8 mouse cellular contexts compared by ENCODE assay signal in the genomic region with DNA sequence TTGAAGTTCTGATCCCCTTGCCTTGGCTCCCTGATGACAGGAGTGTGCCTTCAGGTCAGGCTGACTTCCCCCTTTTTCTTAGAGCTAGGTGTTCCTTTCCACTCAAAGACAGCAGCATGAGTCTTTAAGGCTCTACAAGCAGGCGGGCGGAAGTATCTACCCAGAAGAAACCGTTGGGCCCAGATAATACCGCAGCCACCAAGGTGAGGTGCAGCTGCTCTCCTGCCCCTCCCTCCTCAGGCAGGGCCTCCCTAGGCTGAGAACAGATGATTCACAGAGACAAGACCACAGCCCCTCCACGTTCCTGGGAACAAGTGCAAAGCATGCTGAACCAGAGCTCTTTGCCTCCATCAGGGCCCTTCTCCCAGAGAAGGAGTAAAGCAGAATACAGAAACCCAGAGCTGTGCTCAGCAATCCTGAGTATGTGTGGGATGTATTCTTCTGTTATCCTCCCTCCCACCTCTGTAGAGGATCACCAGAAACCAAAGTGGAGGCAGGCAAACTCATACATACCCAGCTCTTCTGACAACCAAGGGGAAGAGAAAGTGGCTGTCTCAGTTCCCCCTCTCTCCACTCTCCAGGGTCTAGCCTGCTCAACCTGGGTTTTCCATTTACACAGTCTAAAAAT. TPM values are rescaled to one million over a fixed set of nuclear protein-coding genes. Genes with fewer than 3 reads are reported as not detected.
A peak's percentile ranks its signal among the peaks of the same experiment; 100 is the strongest.
DNase-seq lines count a peak whose midpoint lies in the region; ATAC-seq and TF ChIP-seq lines count a peak whose summit lies in the region.

Gene Rcsd1 (minus strand): TSS at position 129 of the 628 bp plus-strand sequence.

- H3K27me3 ChIP-seq in heart, postnatal 0 days (ENCODE audit: control insufficient read depth, insufficient read depth, low read length): no peaks in the 10 kb centered on the region
- peaks cover 36% of the 10 kb centered on the region for H3K27me3 ChIP-seq in liver, embryonic 13.5 days
- no peaks in the 10 kb centered on the region for H3K27me3 ChIP-seq in stomach, postnatal 0 days (ENCODE audit: control insufficient read depth, insufficient read depth, low read length)

- H3K4me3 ChIP-seq in layer of hippocampus, adult 2 months: no peak within 1 kb of the TSS
- peak within 1 kb of the TSS; percentile 90 for H3K4me3 ChIP-seq in heart, postnatal 0 days (ENCODE audit: low read depth, low read length)
- H3K4me3 ChIP-seq in liver, embryonic 13.5 days (replicated peaks): 0 out of 2 replicates have a peak within 1 kb of the TSS, but pooled peaks have one; percentile 60
- no peak within 1 kb of the TSS for H3K4me3 ChIP-seq in stomach, postnatal 0 days (ENCODE audit: low read depth, low read length)

- H3K36me3 ChIP-seq in heart, postnatal 0 days (replicated peaks; ENCODE audit: control insufficient read depth, insufficient read depth, low read length): no peaks in the 10 kb centered on the region
- no peaks in the 10 kb centered on the region for H3K36me3 ChIP-seq in liver, embryonic 13.5 days
- H3K36me3 ChIP-seq in stomach, postnatal 0 days (ENCODE audit: control insufficient read depth, insufficient read depth, low read length): no peaks in the 10 kb centered on the region

- TF ChIP-seq EP300 in heart, postnatal 0 days (IDR thresholded peaks at IDR 0.05; ENCODE audit: low read depth): no peak
- no peak for TF ChIP-seq EP300 in stomach, postnatal 0 days (optimal IDR thresholded peaks at IDR 0.05)

- no peak for DNase-seq in layer of hippocampus, adult 2 months (ENCODE audit: low spot score in 2 of 2)
- no peak for DNase-seq in layer of hippocampus, postnatal 25 days (ENCODE audit: extremely low spot score in 1 of 2, low spot score in 1 of 2)
- peak; percentile 50 for DNase-seq in c-Kit-positive CD71-positive TER-119-negative erythroid progenitor cells, embryonic 14.5 days (ENCODE audit: low read depth)
- no peak for DNase-seq in heart, postnatal 0 days (ENCODE audit: low spot score)
- peak; percentile 44 for DNase-seq in liver, embryonic 13.5 days
- no peak for DNase-seq in stomach, postnatal 0 days (ENCODE audit: low spot score)
- DNase-seq in left cerebral cortex, postnatal 10 days (ENCODE audit: extremely low spot score in 1 of 2, low spot score in 2 of 2): no peak
- DNase-seq in right cerebral cortex, postnatal 4 days: no peak

- WGBS in heart, postnatal 0 days: 42% methylated on average over 5 of the region's 5 CpGs
- 19% methylated on average over 5 of the region's 5 CpGs for WGBS in liver, embryonic 13.5 days (ENCODE audit: insufficient replicate concordance)
- WGBS in stomach, postnatal 0 days: 61% methylated on average over 5 of the region's 5 CpGs

- intact Hi-C loops in left cerebral cortex, postnatal 10 days (cut with DNase I): no loop called here

- H3K9me3 ChIP-seq in heart, postnatal 0 days (replicated peaks; ENCODE audit: control insufficient read depth, low read length): no peaks in the 10 kb centered on the region
- H3K9me3 ChIP-seq in liver, embryonic 13.5 days (replicated peaks): no peaks in the 10 kb centered on the region
- H3K9me3 ChIP-seq in stomach, postnatal 0 days (ENCODE audit: control insufficient read depth, low read length): no peaks in the 10 kb centered on the region

- peaks cover 34% of the 10 kb centered on the region for H3K4me1 ChIP-seq in heart, postnatal 0 days (ENCODE audit: control insufficient read depth, insufficient read depth)
- H3K4me1 ChIP-seq in liver, embryonic 13.5 days (replicated peaks): peaks cover 47% of the 10 kb centered on the region
- no peaks in the 10 kb centered on the region; the same call in 1 of the 2 replicates for H3K4me1 ChIP-seq in stomach, postnatal 0 days (replicated peaks; ENCODE audit: control insufficient read depth, insufficient read depth)

- peak within 1 kb of the TSS; percentile 78 for H3K4me2 ChIP-seq in heart, postnatal 0 days (ENCODE audit: low read depth, low read length)
- H3K4me2 ChIP-seq in liver, embryonic 13.5 days: peak within 1 kb of the TSS; percentile 78
- peak within 1 kb of the TSS; percentile 93; the same call in 1 of the 2 replicates for H3K4me2 ChIP-seq in stomach, postnatal 0 days (replicated peaks; ENCODE audit: low read depth)

- TF ChIP-seq CTCF in layer of hippocampus, adult 2 months (conservative IDR thresholded peaks at IDR 0.05): no peak
- TF ChIP-seq CTCF in heart, postnatal 0 days (IDR thresholded peaks at IDR 0.05; ENCODE audit: low read depth): no peak
- no peak for TF ChIP-seq CTCF in stomach, postnatal 0 days (IDR thresholded peaks at IDR 0.05; ENCODE audit: low read depth)

- H3K9ac ChIP-seq in heart, postnatal 0 days (replicated peaks; ENCODE audit: low read depth, low read length): peak within 1 kb of the TSS; percentile 96; the same call in 1 of the 2 replicates
- H3K9ac ChIP-seq in liver, embryonic 13.5 days: no peak within 1 kb of the TSS
- no peak within 1 kb of the TSS for H3K9ac ChIP-seq in stomach, postnatal 0 days (ENCODE audit: low read length)

- ATAC-seq in heart, postnatal 0 days (ENCODE audit: insufficient read depth, low read depth): no peak
- ATAC-seq in liver, embryonic 13.5 days (ENCODE audit: low read depth): peak; percentile 85
- no peak for ATAC-seq in stomach, postnatal 0 days (ENCODE audit: low FRiP score, low TSS enrichment)

- H3K27ac ChIP-seq in layer of hippocampus, adult 2 months: peak within 1 kb of the TSS; percentile 77; the same call in 1 of the 2 replicates
- H3K27ac ChIP-seq in heart, postnatal 0 days (ENCODE audit: low read depth): peak within 1 kb of the TSS; percentile 96
- H3K27ac ChIP-seq in liver, embryonic 13.5 days: peak within 1 kb of the TSS; percentile 20; the same call in 1 of the 2 replicates
- H3K27ac ChIP-seq in stomach, postnatal 0 days (replicated peaks): peak within 1 kb of the TSS; percentile 86

RNA-seq across cellular contexts. Expression of gene Rcsd1, which starts in this region (rescaled TPM):
- total RNA-seq in layer of hippocampus, adult 2 months (2021): 1 to 10 TPM; 3.7 to 4.9 TPM
- total RNA-seq in layer of hippocampus, postnatal 25 days (2021): 1 to 10 TPM; 4.3 to 4.8 TPM
- total RNA-seq in heart, postnatal 0 days (2014; rRNA removed; ENCODE audit: low replicate concordance): 88.6 and 94.0 TPM in 2 replicates
- 103 and 116 TPM in 2 replicates for polyA plus RNA-seq in heart, postnatal 0 days (2015; fragmentation: Nextera tagmentation; extraction: Ambion mirVana)
- polyA plus RNA-seq in liver, embryonic 13.5 days (2015; fragmentation: Nextera tagmentation; extraction: Ambion mirVana): 7.5 and 8.3 TPM in 2 replicates
- polyA plus RNA-seq in stomach, postnatal 0 days (2015; fragmentation: Nextera tagmentation; extraction: Ambion mirVana): 16.1 TPM in 2 replicates
- 1 to 10 TPM; 5.8 to 7.0 TPM for total RNA-seq in left cerebral cortex, postnatal 10 days (2021)

Comparison
In these comparisons a context has a peak if more than half of its experiments do, and no peak if none do; other contexts are left out.
1. RNA of gene Rcsd1 (total RNA-seq): 88.6 to 94.0 TPM in heart, postnatal 0 days; 5.8 to 7.0 TPM in left cerebral cortex, postnatal 10 days, 3.7 to 4.9 TPM in layer of hippocampus, adult 2 months and 4.3 to 4.8 TPM in layer of hippocampus, postnatal 25 days; every median in the first group is over 10 times any median in the second.
2. DNase-seq: peak in c-Kit-positive CD71-positive TER-119-negative erythroid progenitor cells, embryonic 14.5 days (single experiment) and liver, embryonic 13.5 days (single experiment); none in layer of hippocampus, adult 2 months (0 of 2), layer of hippocampus, postnatal 25 days (0 of 2), heart, postnatal 0 days (single experiment), stomach, postnatal 0 days (single experiment), left cerebral cortex, postnatal 10 days (0 of 2) and right cerebral cortex, postnatal 4 days (single experiment).
3. H3K27ac ChIP-seq: peak in every context shown above with its lines; median percentile 96 in heart, postnatal 0 days; 86 in stomach, postnatal 0 days; 77 in layer of hippocampus, adult 2 months; 20 in liver, embryonic 13.5 days.
4. H3K4me3 ChIP-seq: peak in heart, postnatal 0 days (single experiment) and liver, embryonic 13.5 days (single experiment); none in layer of hippocampus, adult 2 months (single experiment) and stomach, postnatal 0 days (single experiment).
5. Peak in every context shown above with its lines, with median percentiles within 50 percentile points of each other: H3K4me2 ChIP-seq.